Mouse (Mus musculus) ES-E14 (cell line): ENCODE measurements around the gene Hist1h4i.
"Not testable (repeated sequence)": the region's sequence is repeated elsewhere in the genome, so short reads cannot be mapped to it uniquely, and the experiment has no call there.

ENCODE experiments used
- CHD2 ChIP-seq: IDR thresholded peaks from 2 replicates; pipeline ENCODE4 v1.6.1; 2014; ENCODE audit warnings: mild to moderate bottlenecking, low read depth, low read length, inconsistent platforms
- HCFC1 ChIP-seq: IDR thresholded peaks from 2 replicates; pipeline ENCODE4 v1.6.1; 2012; ENCODE audit warnings: low read length, inconsistent platforms, borderline replicate concordance; ENCODE audit not compliant: insufficient read depth
- MAFK ChIP-seq: IDR thresholded peaks from 2 replicates; pipeline ENCODE4 v1.6.1; 2014; ENCODE audit warnings: mild to moderate bottlenecking, low read depth, low read length, inconsistent platforms; ENCODE audit not compliant: insufficient read depth

GRCm38 (mm10) chr13:22035267-22036148, 5.7 kb downstream of the Hist1h4i start, which contains the start of the genes Hist1h2ah and Hist1h2bk:
- not testable (repeated sequence) for TF ChIP-seq CHD2, MAFK, HCFC1
